Mouse (Mus musculus) megakaryocyte, embryonic 14.5 days (primary cell): ENCODE measurements around the gene Cd37. TPM values are rescaled to one million over a fixed set of nuclear protein-coding genes. Genes with fewer than 3 reads are reported as not detected.

Source experiments
- H3K27me3 ChIP-seq: replicated peaks from 2 replicates; pipeline ENCODE3; 2012; ENCODE audit warnings: inconsistent platforms
- H3K36me3 ChIP-seq: replicated peaks from 2 replicates; pipeline ENCODE3; 2012; ENCODE audit warnings: low read length, inconsistent platforms, mixed read lengths
- H3K4me1 ChIP-seq: 2 replicates; pipeline ENCODE4 v1.6.1; 2012; ENCODE audit warnings: inconsistent platforms
- H3K4me3 ChIP-seq: replicated peaks from 2 replicates; pipeline ENCODE3; 2012; ENCODE audit warnings: moderate library complexity, mild to moderate bottlenecking, inconsistent platforms
- H3K9me3 ChIP-seq: 2 replicates; pipeline ENCODE4 v1.6.1; 2012; ENCODE audit warnings: inconsistent platforms
- FLI1 ChIP-seq: IDR thresholded peaks from 2 replicates; pipeline ENCODE4 v1.6.1; 2012; ENCODE audit warnings: low read length, inconsistent platforms, mixed read lengths
- GATA1 ChIP-seq: IDR thresholded peaks from 3 replicates; pipeline ENCODE4 v1.6.1; 2012; ENCODE audit warnings: mixed read lengths, low read length, inconsistent platforms, borderline replicate concordance
- polyA plus RNA-seq: library from polyadenylated mRNA; stranded (reverse); fragments of >175 nt; gene quantifications from 2 replicates; pipeline ENCODE4 v1.2.3, GENCODE M21; 2012; ENCODE audit warnings: low replicate concordance; ENCODE audit not compliant: insufficient read depth

The Cd37 gene
- polyA plus RNA-seq, 1 experiment, result 212 TPM

DNA sequence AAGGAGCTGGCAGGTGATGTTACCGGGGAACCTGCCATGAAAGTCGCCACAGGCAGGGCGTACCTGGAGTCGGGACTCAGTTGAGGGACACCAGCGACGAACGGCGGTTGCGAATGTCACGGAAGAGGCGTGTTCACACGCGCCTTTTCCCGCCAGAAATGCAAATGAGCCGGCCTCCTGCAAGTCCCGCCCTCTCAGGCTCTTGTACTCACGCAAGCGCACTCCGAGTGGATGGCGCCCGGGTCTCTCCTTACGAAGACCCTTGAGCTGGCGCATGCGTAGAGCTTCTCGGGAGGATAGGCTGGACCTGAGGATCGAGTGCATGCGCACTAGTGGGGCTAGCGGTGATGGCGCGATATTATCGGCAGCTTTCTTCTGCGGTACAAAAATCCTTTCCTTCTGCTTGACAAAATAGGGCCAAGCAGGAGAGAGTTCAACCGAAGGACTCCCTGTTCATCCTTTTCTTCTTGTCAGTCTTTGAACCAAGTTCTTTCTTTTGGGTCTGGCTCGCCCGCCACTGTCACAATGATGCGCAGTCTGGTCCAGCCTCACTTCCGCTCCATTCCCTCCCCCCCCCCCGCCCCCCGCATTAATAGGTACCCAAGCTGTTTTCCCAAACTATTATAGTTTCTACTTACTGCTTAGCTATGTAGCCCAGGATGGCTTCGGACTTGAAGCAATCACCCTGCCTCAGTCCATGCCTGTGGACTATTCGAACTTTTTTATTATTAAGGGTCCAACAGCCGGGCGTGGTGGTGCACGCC lies 34.4 kb downstream of the Cd37 start, which contains the start of gene Ccdc155:
Gene Ccdc155 (minus strand): TSS at position 513 of the 764 bp plus-strand sequence.
- no peaks in the 10 kb centered on the region for H3K36me3 ChIP-seq
- H3K27me3 ChIP-seq, result peaks cover 73% of the 10 kb centered on the region
- H3K4me3 ChIP-seq, result peak within 1 kb of the TSS; percentile 90
- 0 out of 2 replicates have a peak, but pooled peaks cover 5% of the 10 kb centered on the region for H3K9me3 ChIP-seq
- peaks cover 17% of the 10 kb centered on the region for H3K4me1 ChIP-seq
- no peak for TF ChIP-seq GATA1
- TF ChIP-seq FLI1, result no peak

DNA sequence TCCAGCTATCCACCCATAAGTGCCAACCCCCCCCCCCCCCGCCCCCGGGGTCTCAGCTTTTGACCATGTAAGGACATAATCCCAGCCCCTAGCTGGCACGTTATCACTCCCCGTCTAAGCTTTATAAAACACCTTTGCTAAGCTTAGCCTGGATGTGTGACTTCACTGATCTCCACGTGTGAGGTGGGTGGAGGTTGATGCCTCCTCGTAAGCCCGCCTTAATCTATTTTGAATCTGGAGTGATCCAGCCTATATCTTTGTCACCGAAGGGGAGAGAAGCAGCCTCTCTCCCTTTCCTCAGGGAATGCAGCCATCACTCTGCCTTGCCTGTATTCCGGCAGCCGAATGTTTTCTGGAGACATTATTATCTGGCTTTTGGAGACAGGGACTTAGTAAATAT lies 36.3 kb downstream of the Cd37 start:
- no peaks in the 10 kb centered on the region for H3K36me3 ChIP-seq
- no peak overlapping the region for H3K4me3 ChIP-seq
- TF ChIP-seq GATA1, result no peak
- TF ChIP-seq FLI1, result no peak
- H3K4me1 ChIP-seq, result peaks cover 31% of the 10 kb centered on the region
- no peaks in the 10 kb centered on the region for H3K9me3 ChIP-seq
- peaks cover 76% of the 10 kb centered on the region for H3K27me3 ChIP-seq

DNA sequence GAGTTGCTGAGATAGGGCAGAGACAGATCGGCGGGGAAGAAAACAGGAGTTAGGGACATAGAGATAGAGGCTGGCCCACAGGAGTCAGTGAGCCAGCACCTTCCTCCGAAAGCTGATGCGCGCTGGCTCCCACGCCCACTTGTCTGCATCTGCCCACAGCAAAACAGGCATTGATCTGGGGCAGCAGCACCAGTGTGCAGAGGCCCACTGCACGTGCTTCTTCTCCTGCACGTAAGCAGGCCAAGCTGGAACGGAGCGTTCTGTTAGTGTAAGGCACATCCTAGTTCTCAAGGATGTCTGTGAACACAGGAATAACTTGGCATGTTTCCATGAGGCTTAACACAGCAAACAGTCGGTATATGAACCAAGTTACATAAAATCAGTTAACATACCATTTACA lies 40.0 kb downstream of the Cd37 start:
- H3K36me3 ChIP-seq, result no peaks in the 10 kb centered on the region
- no peaks in the 10 kb centered on the region for H3K9me3 ChIP-seq
- H3K4me3 ChIP-seq, result no peak overlapping the region
- peaks cover 88% of the 10 kb centered on the region for H3K27me3 ChIP-seq
- H3K4me1 ChIP-seq, result peaks cover 44% of the 10 kb centered on the region
- TF ChIP-seq FLI1 (no peak), GATA1 (no peak)

DNA sequence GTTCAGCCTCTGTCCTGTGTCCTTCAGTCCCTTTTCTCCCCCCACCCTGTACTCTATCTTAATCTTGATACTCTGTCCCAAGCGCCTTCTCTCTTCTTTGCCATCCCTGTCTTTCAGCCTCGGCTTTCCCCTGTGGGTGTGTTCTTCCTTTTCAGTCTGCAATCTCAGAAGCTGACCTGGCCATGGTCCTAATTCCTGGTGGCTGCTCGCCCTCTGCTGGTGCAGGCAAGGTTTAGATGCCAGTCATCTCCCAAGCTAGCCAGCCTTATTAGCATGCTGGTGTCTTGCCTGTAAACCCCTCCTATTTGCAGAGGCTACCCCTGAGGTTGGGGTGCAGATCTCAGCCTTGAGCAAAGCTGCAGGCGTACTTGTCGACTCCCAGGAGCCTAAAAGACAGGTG lies 40.5 kb downstream of the Cd37 start:
- peaks cover 88% of the 10 kb centered on the region for H3K27me3 ChIP-seq
- H3K4me1 ChIP-seq, result peaks cover 49% of the 10 kb centered on the region
- TF ChIP-seq GATA1 (no peak), FLI1 (no peak)
- H3K9me3 ChIP-seq, result no peaks in the 10 kb centered on the region
- H3K36me3 ChIP-seq, result no peaks in the 10 kb centered on the region
- H3K4me3 ChIP-seq, result no peak overlapping the region

DNA sequence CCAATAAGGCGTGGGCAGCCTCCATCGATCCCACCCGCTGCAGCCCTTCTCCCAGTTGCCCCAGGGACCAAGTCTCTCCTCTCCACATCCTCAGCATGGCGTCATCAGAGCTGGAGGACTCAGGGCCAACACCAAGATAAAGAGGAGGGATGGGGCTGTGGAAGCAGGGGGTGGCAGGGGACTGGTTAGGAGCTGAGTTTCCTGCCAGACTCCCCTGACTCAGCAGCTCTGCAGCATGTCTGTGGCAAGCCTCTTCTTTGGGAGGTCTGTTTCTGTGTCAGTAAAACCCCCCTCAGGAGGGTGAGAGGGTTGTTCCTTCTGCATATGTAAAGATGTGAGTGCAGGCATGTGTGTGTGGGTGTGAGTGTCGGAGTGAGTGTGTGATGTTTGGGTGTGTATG lies 41.9 kb downstream of the Cd37 start:
- Histone ChIP-seq H3K9me3 (no peaks in the 10 kb centered on the region), H3K4me3 (peak overlapping the region; percentile 74), H3K4me1 (peaks cover 53% of the 10 kb centered on the region), H3K27me3 (peaks cover 87% of the 10 kb centered on the region), H3K36me3 (no peaks in the 10 kb centered on the region)
- TF ChIP-seq FLI1 (no peak), GATA1 (no peak)

DNA sequence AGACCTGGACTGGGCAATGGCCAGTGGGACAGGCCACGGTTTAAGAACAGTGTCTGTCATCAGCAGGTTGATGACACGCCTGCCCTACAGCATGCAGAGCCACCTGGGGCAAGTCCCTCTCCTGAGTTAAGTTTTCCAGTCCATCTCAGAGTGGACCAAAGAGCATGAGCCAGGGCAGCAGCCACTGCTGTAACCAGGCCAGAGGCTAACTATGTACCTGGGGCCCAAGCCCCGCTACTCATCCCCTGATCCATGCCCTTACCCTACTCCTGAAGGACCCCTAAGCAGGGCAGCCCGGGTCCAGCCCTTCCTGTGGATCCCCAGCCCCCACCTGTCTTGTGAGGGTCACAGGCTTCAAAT lies 42.8 kb downstream of the Cd37 start:
- Histone ChIP-seq H3K4me3 (no peak overlapping the region), H3K4me1 (peaks cover 59% of the 10 kb centered on the region), H3K36me3 (no peaks in the 10 kb centered on the region), H3K27me3 (peaks cover 91% of the 10 kb centered on the region), H3K9me3 (no peaks in the 10 kb centered on the region)
- TF ChIP-seq GATA1 (no peak), FLI1 (no peak)

DNA sequence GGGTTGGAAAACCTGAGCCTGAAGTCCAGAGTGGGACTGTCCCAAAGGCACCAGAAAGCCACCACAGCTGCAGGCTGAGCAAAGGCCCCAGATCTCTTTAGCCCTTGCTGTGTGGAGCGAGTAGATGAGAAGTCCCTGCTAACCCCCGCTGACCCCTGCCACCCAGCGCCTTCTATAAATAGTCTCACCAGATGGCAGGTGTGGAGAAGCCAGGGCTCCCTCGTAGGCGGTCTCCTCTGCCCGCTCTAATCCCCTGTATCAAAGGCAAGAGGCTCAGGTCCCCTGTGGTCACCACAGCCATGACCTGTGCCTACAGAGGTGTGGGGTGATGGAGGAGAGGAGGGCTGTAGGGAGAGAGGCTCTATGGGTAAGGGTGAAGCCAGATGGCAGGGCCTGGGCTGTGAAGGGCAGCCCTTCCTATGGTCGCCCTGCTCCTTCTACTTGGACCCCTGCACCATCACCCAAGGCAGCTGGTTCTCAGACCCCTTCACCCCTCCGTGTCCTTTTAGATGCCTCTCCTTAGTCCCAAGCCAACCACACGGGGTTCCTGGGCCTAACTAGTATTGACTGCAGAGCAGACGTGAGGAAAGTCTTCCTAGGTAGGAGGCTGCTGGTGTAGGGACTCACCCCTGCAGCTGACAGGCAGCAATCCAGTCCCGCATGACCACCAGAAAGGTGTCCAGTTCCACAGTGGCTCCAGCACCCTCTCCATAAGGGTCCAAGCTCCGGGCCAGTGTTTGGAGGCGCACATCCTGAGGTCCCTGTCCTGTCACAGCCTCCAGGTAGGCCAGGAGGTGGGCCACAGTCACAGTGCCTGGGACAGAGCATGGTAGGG lies 43.4 kb downstream of the Cd37 start:
- H3K36me3 ChIP-seq, result no peaks in the 10 kb centered on the region
- H3K4me1 ChIP-seq, result peaks cover 62% of the 10 kb centered on the region
- TF ChIP-seq GATA1 (no peak), FLI1 (no peak)
- no peak overlapping the region for H3K4me3 ChIP-seq
- H3K9me3 ChIP-seq, result no peaks in the 10 kb centered on the region
- H3K27me3 ChIP-seq, result peaks cover 91% of the 10 kb centered on the region

DNA sequence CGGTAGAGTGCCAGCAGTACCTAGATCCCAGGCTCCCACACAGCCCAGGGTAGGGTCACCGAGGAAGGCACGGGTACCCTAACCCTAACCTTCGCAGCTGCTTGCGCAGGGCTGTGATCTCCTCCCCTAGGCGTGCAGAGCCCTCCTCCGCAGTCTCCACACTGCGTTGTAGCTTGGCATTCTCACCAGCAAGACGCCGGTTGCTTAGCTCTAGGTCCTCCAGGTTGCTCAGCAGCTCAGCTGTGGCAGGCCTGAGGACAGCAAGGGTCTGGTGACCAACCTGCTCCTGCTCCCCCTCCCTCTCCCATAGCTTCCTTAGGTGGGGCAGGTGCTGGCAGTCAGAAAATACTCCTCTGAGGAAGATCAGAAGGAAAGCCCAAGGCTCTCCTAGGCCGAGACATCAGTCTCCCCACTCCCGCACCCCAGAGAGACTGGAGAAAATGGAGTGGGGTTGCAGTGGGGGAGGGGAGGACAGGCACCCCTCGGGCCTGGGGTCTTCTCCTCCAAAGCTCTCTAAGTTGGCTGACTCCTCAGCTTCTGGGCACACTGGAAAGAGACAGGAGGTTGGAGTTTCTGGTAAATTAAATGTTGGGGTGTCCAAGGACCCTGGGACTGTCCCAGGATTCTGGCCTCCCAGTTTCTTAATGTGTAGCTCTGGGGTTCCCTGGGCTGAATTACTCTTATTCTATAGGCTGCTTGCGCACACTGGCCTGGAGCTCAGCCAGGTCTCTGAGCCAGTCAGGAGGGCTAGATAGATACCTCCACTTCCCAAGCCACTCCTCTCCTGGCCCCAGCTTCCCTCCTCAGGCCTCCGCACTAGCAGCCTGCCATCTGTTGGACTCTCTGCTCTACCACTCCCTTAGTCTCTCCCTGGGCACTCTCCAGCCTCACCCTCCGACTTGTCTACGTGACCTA lies 44.8 kb downstream of the Cd37 start:
- H3K36me3 ChIP-seq, result no peaks in the 10 kb centered on the region
- no peaks in the 10 kb centered on the region for H3K9me3 ChIP-seq
- TF ChIP-seq FLI1 (no peak), GATA1 (no peak)
- peaks cover 70% of the 10 kb centered on the region for H3K4me1 ChIP-seq
- H3K27me3 ChIP-seq, result peaks cover 92% of the 10 kb centered on the region
- H3K4me3 ChIP-seq, result no peak overlapping the region

DNA sequence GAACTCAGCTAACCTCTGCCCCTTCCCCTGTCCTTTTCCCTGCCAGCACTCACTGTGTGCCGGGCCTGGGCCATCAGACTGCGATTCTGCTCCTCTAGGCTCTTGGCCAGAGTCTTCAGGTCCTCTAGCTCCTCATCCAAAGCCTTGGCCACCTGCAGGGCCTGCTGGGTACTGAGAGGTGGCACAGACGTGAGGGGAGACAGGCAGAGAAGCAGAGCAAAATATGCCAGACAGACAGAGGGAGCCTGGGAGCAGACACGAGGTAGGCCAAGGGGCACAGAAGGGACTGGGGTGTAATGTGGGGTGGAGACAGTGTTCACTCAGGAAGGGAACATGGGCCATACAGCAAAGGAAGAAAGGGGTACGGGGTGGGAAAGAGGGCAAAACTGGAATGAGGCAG lies 45.5 kb downstream of the Cd37 start:
- Histone ChIP-seq H3K36me3 (no peaks in the 10 kb centered on the region), H3K4me3 (no peak overlapping the region), H3K9me3 (no peaks in the 10 kb centered on the region), H3K27me3 (peaks cover 93% of the 10 kb centered on the region), H3K4me1 (peaks cover 69% of the 10 kb centered on the region)
- TF ChIP-seq GATA1 (no peak), FLI1 (no peak)
